Mouse (Mus musculus) T-helper 17 cell (primary cell): Measurements from ENCODE around the gene A630010A05Rik.
"Not testable (repeated sequence)": the region's sequence is repeated elsewhere in the genome, so short reads cannot be mapped to it uniquely, and the experiment has no call there.

Experiments
- in situ Hi-C, 2 experiments: fragments of 300-600 bp; cut with MboI, MseI; formaldehyde crosslinking; loops; 1 replicate in 1 of 2; 2 replicates in 1 of 2; pipeline ENCODE4 v1.15.1; 2025; ENCODE audit warnings: high pct_unique_total_duplicates in 2 of 2

Gene A630010A05Rik

DNA sequence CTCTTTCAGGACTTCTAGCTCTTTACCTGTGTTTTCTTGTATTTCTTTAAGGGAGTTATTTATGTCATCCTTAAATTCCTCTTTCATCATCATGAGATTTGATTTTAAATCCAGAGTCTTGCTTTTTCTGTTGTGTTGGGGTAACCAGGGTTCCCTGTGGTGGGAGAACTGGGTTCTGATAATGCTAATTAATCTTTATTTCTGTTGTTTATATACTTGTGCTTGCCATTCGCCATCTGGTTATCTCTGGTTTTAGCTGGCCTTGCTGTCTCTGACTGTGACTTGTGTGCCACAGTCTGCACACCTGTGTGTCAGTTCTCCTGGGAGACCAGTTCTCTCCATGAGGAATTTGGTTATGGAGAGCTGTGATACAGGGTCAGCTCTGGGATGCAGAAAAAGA lies at the start of gene A630010A05Rik:
Gene A630010A05Rik, plus strand, starts transcription at position 301 of the 400 bp plus-strand sequence.
- in situ Hi-C loops, result no loop called here

DNA sequence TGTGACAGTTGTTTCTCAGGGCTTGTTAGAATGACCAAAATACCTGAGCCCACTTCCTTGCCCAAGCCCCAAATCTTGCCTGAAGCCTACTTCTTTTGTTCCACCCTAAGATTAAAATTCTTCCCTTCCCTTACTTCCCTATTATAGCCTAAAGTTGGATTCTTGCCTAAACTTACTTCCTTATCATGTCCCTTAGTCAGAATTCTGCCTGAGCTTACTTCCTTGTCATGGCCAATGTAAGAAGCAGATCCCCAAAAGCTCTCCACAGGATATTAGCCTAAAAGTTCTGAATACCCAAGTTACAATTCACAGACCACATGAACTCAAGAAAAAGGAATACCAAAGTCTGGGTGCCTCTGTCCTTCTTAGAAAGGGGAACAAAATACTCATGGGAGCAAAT lies 26.4 kb upstream of the A630010A05Rik start:
- in situ Hi-C loops, result no loop called here

GRCm38 (mm10) chr16:14557191-14557590 lies 4.9 kb upstream of the A630010A05Rik start:
- in situ Hi-C loops, result not testable (repeated sequence)
